Mouse (Mus musculus): ENCODE data around the gene Jmjd7.

Jmjd7 gene

DNA sequence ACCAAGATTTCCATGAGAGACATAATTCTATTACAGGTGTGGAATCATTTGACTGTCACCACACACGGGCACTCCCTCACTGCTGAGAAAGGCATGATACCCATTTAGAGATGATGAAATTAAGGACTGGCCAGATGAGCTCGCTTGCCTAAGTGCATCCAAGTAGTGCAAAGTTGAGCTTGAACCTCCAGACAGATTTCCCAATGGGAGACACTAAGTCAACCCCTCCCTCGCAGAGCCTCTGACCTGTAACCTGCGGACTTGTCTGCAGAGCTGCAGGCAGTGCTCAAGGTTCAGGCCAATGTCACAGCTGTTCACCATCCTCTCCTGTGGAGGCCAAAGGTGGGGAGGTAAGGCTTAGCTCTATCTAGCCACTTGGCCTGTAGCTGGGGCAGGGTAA, 31.5 kb downstream of the Jmjd7 start:
- DNase-seq (ENCODE audit: low spot score in 2 of 2), result no peak

GRCm38 (mm10) chr2:120059466-120059865, 32.2 kb downstream of the Jmjd7 start:
- no peak for DNase-seq (ENCODE audit: low spot score in 2 of 2)

- DNase-seq (ENCODE audit: low spot score in 2 of 2), result no peak
Observed at GRCm38 (mm10) chr2:120060190-120060589, 32.9 kb downstream of the Jmjd7 start.

- no peak for DNase-seq (ENCODE audit: low spot score in 2 of 2)
Observed at GRCm38 (mm10) chr2:120060651-120061050, 33.4 kb downstream of the Jmjd7 start.

DNA sequence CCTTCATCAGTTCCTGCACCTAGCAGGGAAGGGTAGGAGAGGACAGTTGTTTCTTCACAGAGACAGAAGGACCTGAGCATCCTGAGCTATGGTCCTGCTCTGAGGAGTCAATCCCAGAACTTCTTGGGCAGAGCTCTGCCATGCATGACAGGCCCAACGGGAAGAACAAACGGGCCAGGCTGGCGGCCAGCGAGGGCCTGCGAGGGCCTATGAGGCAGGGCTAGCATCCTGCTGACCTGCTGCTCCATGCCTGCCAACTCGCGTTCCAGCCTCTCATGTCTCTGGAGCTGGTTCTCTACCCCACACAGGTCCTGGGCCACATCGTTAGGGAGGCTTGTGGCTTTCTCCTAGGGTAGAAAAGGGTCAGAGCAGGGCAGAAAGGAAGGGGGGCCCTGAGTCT, 35.0 kb downstream of the Jmjd7 start:
- DNase-seq (ENCODE audit: low spot score in 2 of 2), result no peak

DNA sequence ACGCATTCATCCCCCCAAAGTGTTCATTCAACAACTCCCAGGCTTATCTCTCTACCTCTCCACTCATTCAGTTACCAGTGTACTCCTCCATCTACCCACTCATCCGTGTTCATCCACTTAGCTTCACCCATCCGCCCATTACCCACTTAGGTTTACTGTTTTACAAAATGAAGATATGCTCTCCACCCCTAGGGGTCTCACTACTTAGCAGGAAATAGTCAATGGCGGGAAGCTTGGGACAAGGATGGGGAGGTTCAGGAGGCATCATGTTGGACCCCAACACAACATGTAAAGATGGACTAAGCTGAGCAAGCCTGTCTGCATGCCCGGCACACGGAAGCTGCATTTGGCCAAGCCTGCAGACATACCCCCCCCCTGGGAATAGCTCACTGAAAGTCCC, 37.4 kb downstream of the Jmjd7 start:
- no peak for DNase-seq (ENCODE audit: low spot score in 2 of 2)

DNA sequence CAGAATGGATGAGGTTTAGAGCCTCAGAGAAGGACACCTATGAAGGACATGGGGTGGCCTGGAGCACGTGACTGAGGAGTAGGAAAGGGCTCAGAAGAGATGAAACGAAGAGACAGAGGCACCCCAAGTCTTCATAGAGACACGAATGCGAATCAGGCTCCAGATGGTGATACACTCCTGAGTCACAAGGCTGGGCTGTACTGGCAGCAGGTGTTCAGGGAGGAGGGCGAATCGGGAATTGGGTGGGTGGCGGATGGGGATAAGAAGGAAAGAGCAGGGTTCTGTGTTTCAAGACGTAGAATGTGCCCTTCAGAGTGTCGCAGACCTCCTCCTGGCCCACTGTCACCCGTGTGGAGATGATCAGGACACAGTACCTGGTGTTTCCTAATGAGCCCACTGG, 38.0 kb downstream of the Jmjd7 start:
- DNase-seq (ENCODE audit: low spot score in 2 of 2), result no peak

DNA sequence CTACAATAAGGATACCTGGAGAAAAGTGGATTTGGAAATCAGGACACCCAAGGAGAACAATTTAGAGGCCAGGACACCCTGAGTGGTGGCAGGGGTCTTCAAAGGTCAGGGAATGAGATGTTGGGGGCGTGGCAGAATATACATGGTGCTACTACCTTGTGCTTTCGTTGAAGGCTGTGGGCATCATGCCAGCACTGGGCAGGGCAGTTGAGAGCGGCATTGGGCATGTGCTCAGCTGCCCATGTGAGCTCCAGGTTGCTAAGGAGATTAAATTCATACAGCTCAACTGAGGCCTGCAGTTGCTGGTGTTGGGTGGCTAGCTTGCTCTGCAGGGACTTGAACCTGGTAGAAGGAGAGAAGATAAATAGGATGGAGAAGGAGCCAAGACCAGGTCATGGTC, 38.9 kb downstream of the Jmjd7 start:
- no peak for DNase-seq (ENCODE audit: low spot score in 2 of 2)

DNA sequence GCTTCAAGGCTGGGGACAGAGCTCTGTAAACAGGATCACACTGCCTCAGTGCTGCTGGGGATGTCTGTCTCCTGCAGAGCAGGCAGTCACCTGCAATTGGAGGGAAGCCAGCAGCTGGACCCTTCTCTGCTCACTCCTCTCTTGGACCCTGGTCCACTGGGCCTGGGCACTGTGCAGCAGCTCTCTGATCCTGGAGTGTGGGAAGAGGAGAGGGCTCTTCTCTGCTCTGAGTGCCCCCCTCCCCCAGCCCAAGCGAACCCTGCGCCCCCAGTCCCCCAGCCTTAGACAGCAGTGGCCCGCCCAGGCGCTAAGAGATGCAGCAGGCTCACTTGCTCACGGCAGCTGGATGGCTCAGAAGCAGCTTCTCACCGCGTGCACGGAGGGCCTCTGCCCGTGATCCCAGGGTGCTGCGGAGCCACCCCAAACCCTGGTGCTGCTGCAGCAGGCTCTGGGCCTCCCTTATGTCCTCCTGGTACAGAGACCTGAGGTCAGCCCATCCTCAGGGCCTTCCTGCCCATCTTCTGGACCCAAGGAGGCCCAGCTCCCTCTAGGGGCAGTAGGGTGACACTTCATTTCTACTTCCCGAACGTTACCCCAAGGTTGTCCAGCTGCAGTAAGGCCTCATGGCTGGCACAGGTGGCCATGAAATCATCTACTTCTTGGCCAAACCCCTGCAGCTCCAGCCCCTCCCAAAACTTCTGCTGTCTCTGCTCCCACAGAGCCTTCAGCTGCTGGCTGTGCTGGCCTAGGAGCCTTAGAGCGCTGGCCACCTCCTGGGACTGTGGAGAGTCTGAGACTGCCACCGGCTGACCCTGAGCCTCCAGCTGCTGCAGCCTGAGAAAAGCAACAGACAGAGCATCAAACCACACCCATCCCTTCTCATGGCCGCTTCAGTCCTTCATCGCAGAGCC, 41.5 kb downstream of the Jmjd7 start:
- DNase-seq (ENCODE audit: low spot score in 2 of 2), result peak in 1 of 2 experiments; percentile 21

GRCm38 (mm10) chr2:120069466-120069990, 42.2 kb downstream of the Jmjd7 start:
- DNase-seq (ENCODE audit: low spot score in 2 of 2), result peak; percentile 65 to 82

DNA sequence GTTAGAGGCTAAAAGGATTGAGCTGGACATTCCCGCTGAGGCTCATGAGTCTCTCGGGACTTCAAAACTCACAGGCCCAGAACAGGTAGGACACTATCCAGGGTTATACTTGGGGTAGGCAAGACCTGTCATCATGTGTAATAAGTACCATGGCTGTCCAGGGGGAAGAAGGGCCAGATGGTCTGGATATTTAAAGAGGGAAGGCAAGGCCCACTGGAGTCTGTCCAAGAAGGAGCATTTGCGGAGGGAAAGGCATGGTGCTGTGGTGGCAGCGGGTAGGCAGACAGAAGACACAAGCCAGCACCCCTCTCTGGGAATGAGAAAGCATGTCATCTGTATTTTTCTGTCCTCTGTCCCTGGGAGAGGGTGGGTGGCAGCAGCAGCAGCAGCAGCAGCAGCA, 46.8 kb downstream of the Jmjd7 start:
- no peak for DNase-seq (ENCODE audit: low spot score in 2 of 2)

DNA sequence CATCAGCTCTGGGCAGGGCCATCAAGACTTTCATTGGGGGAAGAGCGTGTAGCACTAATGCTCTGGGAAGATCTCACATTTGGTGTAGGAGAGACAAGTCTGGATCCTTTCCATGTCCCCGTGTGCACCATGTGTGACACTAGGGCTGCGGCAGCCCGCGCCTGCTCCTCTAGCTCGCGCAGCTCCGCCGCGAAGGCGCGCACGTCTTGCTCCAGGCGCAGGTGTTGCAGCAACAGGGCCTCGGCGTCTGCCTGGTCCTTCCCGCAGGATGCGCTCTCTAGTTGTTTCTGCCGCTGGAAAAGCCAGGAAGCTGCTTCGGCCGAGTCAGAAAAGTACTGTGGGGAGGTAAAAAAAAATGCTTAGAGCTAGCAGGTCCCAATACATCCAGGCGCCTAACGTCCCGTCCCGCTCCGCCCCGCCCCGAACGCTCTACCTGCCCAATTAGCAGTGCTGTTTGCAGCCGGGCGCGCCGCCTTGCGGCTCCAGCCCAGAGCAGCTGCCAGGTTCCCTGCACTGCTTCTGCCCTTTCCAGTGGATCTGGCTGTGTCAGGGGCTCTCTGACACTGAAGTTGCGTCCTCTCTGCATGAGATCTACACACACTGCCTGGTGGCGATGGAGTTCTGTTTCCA, 48.9 kb downstream of the Jmjd7 start:
- DNase-seq (ENCODE audit: low spot score in 2 of 2), result peak; percentile 42 to 49
